Mouse (Mus musculus) frontal cortex, adult (tissue): ENCODE measurements at regions not wholly inside any gene's neighbourhood (a gene's known extent, or its start where the extent isn't known, plus 50 kb on each side); places are given as distances from the start of the nearest gene placed in this dataset.
A peak's percentile ranks its signal among the peaks of the same experiment; 100 is the strongest.
"Not testable (repeated sequence)": the region's sequence is repeated elsewhere in the genome, so short reads cannot be mapped to it uniquely, and the experiment has no call there.

Experiments
- ATAC-seq: cut with Nextera tagmentation; 2 replicates; pipeline ENCODE4 v1.9.2; 2017; ENCODE audit warnings: mild to moderate bottlenecking, moderate library complexity, mixed read lengths; ENCODE audit not compliant: low TSS enrichment

DNA sequence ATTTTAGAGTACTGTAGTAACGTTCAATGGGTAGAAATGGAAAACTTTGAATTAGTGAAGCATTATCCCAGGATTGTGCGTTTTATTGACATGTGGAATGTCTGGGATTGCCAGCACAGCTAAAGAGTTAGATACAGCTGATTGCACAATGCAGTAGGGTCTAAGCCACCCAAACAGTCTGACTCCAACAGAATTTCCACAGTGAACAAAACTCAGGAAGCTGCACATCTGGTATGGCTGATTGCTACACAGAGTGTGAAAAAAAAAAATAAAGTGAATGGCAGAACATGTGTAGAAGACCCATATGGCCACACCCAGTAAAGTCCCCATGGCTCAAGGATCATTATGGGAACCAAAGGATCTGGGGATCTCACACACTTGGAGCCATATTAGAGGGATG lies 596.0 kb upstream of the Igfbp3 start:
- no peak for ATAC-seq

DNA sequence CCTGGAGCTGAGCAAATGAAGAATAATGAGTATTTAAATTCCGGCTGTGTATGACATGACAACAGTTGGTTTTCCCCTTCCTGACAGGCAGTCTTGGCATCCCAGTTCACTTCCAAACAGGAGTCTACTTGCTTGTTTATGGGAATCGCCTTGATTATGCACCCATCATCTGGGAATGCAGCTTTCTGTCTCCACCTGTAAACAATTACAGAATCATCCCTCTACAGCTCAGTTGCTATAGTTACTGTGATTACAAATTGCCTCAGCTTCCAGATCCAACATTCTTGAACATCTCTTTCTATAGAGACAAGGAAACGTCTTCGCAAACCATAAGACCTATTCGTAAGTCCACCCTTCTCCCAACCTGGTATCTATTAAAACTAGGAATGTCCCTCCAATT lies 582.6 kb upstream of the Igfbp3 start:
- ATAC-seq, result peak; percentile 34; the same call in 1 of the 2 replicates

DNA sequence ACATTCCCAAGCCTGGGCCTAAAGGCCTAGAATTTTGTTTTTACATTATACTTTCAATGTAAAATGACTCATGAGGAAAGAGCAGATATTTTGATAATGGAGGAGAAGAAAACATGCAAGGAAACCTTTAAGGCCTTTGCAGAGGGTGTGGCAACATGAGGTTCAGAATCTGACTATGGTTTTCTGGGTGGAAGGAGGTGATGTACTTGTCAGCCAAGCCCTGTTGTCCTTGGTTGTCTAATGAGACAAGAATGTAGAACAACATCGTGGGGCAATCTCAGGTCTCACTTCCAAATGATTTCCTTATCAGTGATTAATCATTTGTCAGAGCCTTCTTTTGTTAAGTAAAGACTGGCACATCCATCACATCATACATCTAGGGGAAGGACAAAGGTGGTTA lies 580.5 kb upstream of the Igfbp3 start:
- no peak for ATAC-seq

- no peak for ATAC-seq
These were observed 566.9 kb upstream of the Igfbp3 start for GRCm38 (mm10) chr11:7780476-7781112.

DNA sequence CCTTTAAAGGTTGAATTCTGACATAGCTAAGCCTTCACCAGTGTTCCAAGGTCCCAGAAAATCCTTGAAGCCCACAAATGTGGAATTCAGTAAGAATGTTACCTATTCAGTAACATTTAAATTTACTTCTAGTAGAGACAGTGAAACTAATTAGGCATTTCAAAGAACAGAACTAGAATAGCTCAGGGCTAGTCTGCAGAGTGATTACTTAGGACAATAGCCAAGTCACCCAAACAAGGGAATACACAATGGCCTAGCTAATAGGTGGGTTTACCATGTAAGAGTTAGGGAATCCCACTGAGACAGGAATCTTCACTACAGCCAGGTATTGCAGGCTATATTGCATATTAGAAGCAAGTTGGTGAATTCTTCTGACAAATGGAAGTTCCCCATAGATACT lies 561.6 kb upstream of the Igfbp3 start:
- ATAC-seq, result not testable (repeated sequence)

DNA sequence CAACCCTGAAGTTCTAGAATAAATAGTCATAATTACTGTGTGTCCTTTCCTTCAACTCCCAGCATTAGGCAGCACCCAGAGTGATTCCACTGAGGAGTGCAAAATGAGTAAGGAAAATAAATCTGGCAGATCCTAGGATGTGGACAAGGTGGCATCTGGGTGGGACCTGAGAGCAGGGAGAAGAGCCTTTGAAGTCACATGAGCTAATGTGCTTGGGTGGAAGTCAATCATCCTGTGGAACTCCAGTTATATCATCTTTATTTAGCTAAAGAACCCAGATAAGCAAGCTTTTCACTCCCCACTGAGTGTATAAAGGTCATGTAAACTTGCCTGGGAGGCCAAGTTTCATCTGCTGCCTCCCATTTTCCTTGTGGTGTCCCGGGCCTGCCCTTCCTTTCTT lies 551.6 kb upstream of the Igfbp3 start:
- no peak for ATAC-seq

- no peak for ATAC-seq
These were observed 545.2 kb upstream of the Igfbp3 start for GRCm38 (mm10) chr11:7758862-7759467.
